Mouse (Mus musculus): ENCODE results near the gene Laptm4a.

The Laptm4a gene

DNA sequence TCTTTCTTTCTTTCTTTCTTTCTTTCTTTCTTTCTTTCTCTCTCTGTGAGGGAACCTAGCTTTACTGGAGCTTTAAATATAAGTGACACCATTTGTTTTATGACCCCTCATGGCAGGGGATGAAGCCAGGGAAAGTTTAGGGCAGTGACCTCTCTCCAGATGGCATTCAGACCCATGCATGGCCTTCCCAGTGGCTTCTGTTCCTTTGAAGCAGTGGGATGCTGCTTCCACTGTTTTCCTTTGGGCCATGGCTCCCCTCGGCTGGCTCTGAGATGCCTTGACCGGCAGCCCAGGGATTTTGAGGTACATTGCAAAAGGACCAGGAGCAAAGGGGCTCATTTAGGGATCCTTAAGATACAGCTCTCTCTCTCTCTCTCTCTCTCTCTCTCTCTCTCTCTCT lies 19.5 kb upstream of the Laptm4a start:
- intact Hi-C loops (cut with DNase I) = no loop called here

DNA sequence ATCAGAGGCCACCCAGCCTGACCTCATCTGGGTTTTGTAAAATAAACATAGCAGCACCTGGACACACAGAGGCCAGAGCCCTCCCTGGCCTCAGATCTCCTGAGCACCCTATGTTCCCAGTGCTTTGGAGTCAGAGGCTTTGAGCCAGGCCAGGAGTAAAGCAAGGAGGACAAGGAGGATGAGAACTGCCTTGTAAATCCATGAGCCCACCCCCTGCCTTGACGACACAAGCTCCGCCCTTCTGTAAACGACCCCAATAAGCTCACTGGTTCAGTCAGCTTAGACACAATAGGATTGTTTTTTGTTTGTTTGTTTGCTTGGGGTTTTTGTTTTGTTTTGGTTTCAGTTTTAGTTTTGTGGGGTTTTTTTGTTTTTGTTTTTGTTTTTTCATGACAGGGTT lies 19.0 kb upstream of the Laptm4a start:
- intact Hi-C loops (cut with DNase I) = no loop called here

DNA sequence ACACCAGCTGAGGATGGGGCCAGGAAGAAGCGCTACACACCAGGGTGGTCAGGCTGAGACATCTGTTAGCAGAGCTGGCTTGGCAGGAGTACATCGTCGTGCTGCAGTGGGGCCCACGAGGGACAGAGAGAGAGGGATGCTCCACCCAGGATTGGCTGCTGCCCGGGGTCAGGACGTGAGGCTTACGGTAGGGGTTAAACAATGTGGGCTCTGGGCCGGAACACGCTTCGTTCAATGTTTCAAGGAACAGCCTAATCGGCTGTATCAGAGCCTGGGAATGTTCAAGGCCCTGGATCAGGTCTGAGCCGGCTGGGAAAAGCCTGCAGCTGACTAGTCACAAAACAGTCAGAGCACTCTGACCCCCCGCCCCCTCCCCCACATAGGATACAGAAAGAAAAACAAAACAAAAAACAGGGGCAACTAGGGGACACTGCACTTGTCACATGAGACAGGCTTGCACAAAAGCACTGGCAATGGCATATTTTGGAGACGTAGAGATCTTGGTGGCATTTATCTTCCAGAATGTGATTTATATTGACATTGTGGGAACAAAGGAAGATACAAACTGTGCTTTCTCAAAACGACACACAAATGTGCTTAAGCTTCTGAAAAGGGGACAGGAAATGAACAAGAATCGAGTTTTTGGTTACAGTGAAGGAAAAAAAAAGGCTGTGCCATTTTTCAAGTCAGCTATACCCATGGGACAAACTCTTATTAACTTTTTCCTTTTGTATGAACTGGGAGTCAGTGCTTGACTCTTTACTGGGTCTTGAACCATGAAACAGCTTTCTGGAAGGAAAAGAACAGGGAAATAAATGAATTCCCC lies 8.4 kb upstream of the Laptm4a start:
- intact Hi-C loops (cut with DNase I) = no loop called here

DNA sequence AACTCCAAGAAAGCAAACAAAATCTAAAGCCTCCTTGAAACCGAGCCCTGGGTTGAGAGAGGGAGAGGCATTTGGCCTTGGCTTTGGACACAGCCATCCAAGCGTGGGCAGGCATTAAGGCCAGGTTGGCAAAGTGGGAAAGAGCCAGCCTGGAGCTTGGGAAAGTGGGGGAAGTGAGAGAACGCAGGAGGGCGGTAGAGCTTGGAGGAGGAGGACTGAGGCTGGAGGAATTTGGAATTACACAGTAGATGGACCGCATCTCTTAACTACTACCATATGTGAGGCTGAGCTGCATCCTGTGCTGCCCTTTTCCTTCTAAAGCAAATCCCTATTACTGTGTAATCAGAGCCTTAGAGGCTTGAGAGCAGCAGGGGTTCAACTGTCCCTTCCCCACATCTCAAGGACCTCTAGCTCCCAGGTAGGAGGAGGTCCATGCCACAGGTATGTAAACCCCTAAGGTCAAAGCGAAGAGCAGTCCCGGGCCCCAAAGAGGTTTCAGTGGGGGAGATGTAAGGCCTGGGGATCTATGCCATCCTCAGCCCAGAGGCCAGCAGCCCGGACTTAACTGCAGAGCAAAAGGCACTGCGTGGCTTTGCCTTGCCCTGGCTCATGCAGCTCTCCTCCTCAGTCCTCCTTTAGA lies 7.6 kb upstream of the Laptm4a start:
- intact Hi-C loops (cut with DNase I) = no loop called here

- intact Hi-C loops (cut with DNase I) = no loop called here
Measured at GRCm38 (mm10) chr12:8916378-8916777, 5.1 kb upstream of the Laptm4a start.

GRCm38 (mm10) chr12:8919231-8919630 lies 2.2 kb upstream of the Laptm4a start:
- intact Hi-C loops (cut with DNase I) = no loop called here

GRCm38 (mm10) chr12:8920996-8921393 lies 469 bp upstream of the Laptm4a start:
- intact Hi-C loops (cut with DNase I) = no loop called here

- intact Hi-C loops (cut with DNase I) = no loop called here
Measured at GRCm38 (mm10) chr12:8922369-8923124, 1.1 kb downstream of the Laptm4a start.

DNA sequence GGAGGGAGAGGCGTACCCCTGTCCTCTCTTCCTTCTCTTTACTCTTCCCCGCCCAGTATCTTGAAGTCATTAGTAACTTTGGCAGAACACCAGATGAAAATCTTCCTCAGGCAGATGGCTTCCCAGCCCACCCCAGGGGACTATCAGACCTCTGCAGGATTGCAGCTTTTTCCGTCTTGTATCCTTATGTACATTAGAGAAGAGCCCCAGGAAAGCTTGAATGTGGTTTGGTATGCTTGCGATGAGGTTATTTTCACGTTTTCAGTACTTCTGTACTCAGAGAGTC lies 1.6 kb downstream of the Laptm4a start:
- intact Hi-C loops (cut with DNase I) = no loop called here

DNA sequence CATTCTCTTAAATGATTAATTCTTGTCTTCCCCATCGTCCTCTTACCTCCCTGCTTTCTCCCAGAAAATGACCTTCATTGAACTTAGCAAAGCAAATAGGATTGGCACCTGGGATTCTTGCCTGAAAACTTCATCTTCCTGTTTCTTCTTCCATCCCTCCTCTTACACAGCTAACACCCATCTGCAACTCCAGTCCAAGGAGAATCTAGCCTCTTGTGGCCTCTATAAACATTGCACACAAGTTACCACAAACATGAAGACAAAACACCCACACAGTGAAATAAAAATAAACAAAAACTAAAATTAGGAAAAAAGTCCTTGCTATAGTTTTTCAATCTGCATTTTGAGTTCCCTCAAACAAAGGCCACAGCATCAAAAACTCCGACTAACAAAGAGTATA lies 2.1 kb downstream of the Laptm4a start:
- intact Hi-C loops (cut with DNase I) = no loop called here

DNA sequence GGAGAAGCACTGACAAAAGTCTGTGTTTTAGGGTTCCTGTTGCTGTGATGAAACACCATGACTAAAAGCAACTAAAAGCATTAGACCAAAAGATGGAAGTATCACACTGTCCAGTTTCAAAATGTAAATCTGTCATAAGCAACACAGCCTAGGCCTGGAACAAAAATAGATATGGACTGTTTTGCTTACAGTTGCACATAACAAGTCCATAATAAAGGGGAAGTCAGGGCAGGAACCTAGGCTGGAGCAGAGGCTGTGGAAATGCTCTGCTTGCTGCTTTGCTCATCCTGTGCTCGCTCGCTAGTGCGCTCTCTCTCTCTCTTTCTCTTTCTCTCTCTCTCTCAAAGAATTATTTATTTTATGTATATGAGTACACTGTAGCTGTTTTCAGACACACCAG lies 6.2 kb downstream of the Laptm4a start:
- intact Hi-C loops (cut with DNase I) = no loop called here

DNA sequence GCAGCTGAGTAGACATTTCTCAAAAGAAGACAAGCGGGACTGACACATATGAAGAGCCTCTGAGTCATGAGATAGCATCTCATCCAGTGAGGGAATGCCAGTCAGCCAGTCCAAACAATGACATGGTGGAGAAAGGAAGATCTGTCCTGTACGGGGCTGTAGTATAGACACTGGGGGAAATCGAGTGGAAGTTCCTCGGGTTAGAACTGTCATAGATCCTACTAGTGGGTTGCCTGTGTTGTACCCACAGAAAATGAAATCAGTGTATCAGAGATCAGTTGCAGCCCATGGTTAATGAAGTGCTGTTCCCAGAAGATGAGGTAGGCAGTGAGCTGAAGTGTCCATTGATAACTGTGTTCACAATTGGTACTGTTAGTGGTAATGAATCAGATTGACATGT lies 7.3 kb downstream of the Laptm4a start:
- intact Hi-C loops (cut with DNase I) = no loop called here

GRCm38 (mm10) chr12:8931083-8931482 lies 9.6 kb downstream of the Laptm4a start:
- intact Hi-C loops (cut with DNase I) = no loop called here

GRCm38 (mm10) chr12:8935349-8935748 lies 13.9 kb downstream of the Laptm4a start:
- intact Hi-C loops (cut with DNase I) = loop anchor here (5.0 kb wide), 2 partner anchors 43 to 173 kb away; no protein-coding TSS in a partner anchor

DNA sequence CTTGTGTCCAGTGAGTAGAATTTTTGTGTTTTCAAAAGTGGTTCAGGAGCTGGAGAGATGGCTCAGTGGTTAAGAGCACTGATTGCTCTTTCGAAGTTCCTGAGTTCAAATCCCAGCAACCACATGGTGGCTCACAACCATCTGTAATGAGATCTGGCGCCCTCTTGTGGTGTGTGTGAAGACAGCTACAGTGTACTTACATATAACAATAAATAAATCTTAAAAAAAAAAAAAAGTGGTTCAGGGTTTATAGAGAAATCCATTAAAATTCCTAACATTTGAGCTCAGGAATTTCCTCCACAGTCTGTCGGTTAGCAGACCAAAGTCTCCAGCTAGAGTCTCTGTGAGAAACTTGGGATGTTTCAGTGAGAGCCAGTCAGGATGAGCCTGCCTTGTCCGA lies 14.7 kb downstream of the Laptm4a start:
- intact Hi-C loops (cut with DNase I) = loop anchor here (5.0 kb wide), 2 partner anchors 44 to 174 kb away; no protein-coding TSS in a partner anchor

GRCm38 (mm10) chr12:8939490-8939889 lies 18.0 kb downstream of the Laptm4a start:
- intact Hi-C loops (cut with DNase I) = loop anchor here (5.0 kb wide), 2 partner anchors 47 to 177 kb away; no protein-coding TSS in a partner anchor

GRCm38 (mm10) chr12:8940011-8941005 lies 18.8 kb downstream of the Laptm4a start:
- intact Hi-C loops (cut with DNase I) = no loop called here

DNA sequence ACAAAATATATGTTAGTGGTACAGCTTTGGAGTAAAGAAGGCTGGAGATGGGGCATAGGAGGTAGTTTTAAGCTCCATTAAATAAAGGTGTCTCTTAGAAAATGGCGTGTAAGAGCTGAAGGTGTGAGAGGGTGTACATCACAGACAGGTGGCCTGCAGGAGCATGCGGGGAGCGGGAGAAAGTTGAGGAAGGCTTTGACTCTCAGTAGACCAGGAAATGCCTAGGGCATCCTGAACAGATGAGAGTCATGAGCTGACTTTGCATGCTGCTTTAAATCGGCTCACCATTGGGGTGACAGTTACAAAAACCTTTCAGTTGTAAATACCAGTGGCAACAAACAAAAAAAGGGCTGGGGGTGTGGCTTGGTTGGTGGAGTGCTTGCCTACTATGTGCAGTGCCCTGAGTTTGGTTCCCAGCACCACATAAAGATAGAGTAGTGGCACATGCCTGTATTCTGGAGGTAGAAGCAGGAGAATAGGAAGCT lies 19.7 kb downstream of the Laptm4a start:
- intact Hi-C loops (cut with DNase I) = no loop called here

DNA sequence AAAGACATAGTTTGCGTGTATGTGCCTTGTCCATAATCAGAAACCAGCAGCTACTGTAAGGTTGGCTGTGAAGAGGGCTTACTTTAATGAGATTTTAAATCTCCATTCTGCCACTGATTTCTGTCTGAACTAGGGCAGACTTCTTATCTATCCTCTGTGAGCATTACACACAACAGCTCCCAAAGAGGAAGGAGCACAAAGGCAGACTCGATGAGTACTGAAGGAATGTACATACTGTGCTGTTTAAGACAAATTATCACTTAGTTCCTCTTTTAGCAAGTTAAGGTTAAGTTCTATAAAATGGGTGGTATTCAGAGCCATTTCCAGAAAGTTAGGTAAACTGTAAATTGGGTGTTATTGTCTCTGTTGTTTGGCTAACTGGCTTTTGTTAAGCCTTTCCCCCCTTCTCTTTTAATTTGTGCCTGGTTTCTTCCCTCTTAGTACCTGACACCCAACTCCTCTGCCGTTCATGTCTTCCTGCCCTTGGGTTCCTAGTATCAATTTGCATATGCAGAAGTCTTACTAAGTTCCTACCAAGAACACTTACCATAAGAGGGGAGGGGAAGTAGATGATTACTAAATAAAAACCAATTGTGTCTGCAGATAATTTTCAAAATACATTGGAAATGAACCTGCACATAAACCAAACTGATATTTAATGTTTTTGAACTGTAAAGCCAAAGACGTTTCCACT lies 20.4 kb downstream of the Laptm4a start:
- intact Hi-C loops (cut with DNase I) = no loop called here

DNA sequence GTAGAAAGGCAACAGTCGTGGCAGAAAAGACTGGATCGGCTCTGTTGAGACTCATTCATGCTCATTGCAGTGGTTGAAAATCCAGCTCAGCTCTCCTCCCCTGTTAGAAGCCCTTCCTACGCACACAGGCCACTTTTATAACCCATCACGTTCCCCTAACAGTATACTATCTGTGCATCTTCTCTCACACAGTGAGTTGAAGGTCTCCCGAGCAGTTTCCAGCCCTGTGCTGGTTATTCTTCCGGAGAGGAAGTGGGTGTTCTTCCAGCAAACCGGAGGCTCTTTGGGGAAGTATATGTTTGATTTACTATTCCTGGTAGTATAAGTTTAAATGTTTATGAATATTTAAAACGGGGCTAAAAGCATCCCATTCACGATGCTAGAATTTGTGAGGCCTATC lies 25.7 kb downstream of the Laptm4a start:
- intact Hi-C loops (cut with DNase I) = loop anchor here (5.0 kb wide), 1 partner anchor 60 kb away; no protein-coding TSS in a partner anchor
